Mouse (Mus musculus) R1 (cell line): Measurements from ENCODE around the gene Uhrf1bp1.
"Not testable (repeated sequence)": the region's sequence is repeated elsewhere in the genome, so short reads cannot be mapped to it uniquely, and the experiment has no call there.

ENCODE experiments used
- DNase-seq: peaks from one replicate; pipeline ENCODE4 v3.0.0-alpha.2; 2018; ENCODE audit warnings: low read depth, low spot score

Uhrf1bp1 gene

DNA sequence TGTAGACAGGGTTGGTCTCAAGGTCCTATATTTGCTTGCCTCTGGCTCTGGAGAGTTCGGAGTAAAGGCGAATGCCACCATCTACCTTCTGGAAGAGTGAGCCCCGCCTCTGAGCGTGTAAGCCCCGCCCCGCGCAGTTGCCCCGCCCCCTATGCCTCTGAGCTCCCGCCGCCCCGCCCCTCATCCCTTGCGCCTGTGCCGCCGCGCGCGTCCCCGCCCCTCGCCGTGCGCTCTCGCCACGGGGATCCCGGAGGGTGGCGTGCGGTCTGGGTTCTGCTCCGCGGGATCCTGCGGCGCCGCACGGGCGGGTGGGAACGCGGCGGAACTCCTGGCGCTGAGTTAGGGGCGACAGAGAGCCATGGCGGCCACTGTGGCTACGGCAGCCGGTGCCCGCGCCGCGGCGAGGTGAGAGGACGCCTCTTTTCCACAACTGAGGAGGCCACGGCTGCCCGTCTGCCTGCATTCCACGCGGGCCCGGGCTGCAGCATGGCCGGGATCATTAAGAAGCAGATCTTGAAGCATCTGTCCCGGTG is at the start of gene Uhrf1bp1:
Uhrf1bp1 (plus strand) TSS at position 177 of the 533 bp plus-strand sequence.
- DNase-seq = peak; percentile 82

DNA sequence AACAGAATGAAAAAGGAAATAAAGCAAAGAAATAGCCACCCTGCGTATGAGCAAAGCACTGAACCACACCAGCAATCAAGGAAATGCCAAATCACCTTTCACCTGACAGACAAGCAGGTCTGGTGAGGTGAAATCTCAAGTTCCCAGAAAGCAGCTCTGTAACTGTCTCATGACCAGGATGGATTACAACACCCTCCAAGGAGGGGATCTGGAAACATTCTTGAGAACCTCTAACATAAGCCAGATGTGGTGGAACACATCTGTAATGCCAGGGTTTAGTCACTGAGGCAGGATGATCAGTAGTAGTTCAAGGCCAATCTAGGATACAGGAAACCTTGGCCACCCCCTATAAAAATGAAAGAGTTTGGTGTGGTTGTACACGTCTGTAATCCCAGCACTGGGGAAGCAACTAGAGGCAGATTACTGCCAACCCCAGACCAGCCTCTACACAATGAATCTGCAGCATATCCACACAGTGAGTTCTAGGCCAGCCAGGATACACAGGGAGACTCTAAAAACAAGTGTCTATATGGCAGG is 48.6 kb upstream of the Uhrf1bp1 start:
- DNase-seq = no peak

DNA sequence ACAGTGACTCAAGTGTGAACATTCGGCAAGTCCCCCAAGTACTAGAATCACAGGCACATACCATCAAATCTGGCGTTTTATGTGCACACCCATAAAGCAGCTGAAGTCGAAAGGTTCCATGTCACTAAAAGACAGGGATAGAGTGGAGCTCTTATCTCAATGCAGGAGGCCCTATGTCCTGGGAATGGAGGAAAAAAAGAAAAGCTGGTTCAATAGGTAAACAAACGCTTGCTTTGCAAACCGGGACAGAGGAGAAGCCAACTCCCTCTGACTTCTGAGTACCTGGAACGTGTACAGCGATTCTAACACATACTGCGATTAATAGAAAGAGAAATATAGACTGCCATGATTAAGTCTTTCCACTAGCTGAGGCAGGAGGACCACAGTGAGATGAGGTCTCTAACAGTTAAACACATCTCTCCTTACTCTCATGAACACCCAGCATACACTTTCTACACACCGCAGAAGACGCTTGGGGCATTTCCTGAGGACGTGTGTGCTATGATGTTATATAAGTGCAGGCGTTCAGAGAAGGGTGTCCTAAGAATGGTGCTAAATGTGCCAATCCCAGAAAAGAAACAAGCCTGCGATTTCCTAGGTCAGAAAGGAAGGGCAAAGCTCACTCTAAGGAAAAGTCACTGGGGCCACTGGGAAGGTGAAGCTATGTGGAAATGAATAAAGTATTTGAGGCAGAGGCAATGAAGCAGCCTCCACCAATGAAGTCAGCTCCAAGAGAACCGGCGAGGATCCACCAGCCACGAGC is 45.5 kb upstream of the Uhrf1bp1 start:
- no peak for DNase-seq

DNA sequence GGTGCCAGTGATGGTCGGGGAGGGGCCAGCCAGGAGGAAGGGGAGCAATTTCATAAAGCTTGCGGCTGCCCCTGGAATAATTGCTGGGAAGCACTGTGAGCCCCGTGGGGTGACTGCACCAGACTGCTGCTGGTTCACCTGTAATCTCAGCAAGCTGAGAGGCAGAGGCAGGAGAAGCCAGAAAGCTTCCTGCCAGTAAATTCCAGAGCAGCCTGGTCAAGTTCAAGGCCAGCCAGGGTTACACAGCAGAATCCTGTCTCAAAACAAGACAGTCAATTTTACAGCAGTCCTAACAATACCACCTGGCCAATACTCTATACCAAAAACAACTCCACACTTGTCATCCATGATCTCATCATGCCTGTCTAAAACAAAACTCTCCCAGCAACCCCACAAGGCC is 44.3 kb upstream of the Uhrf1bp1 start:
- no peak for DNase-seq

DNA sequence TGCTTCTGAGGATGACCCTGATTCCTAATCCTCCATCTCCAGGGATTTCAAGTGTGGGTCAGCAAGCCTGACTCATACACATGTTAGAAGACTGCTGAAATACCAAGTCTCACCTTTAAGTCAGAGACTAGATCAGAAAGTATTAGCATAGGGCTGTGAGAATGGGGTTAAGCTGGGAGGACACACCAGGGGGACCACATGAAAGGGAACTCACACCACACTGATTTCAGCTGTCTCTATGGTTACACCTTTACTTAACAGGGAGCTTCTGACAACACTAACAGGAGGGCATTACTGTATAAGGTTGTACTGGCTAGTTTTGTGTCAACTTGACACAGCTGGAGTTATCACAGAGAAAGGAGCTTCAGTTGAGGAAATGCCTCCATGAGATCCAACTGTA is 41.6 kb upstream of the Uhrf1bp1 start:
- DNase-seq = peak; percentile 25

DNA sequence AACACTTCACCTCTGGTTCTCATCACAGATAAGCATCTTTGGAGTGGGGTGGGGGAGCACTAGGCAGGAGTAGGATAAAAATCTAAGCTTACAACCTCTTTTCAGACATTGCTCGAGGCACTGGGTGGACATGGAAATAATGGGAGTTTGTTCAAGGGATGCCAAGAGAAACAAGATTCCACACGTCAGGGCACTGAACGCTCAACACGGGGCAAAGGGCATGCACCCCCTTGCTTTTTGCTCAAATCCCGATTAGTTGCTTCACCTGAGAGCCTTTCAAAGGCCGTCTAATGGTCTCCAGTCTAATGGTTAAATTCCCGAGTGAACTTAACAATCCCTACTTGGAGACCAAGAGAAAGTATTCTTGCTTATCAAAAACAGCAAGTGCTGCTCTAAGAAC is 37.2 kb upstream of the Uhrf1bp1 start:
- DNase-seq = no peak

DNA sequence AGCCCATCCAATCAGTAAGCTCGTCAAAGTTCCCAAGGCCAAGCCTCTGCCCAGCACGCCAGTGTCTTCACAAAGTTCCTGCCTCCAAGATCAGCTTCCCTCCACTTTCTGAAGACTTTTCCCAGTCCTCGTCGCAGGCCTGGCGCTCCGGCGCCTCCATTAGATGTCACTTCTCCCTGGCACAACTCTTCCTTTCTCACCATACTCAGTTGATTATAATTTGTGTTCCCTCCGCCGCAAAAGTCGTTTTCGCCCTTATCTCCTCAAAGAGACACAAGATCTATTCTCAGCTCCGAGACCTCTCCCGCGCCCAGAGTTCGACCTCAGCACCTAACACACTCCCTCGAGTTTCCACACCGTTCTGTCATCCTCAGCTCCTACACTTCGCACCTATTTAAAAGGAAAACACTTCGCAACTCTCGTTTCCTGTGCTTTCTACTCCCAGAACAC is 36.7 kb upstream of the Uhrf1bp1 start:
- DNase-seq = peak; percentile 57

DNA sequence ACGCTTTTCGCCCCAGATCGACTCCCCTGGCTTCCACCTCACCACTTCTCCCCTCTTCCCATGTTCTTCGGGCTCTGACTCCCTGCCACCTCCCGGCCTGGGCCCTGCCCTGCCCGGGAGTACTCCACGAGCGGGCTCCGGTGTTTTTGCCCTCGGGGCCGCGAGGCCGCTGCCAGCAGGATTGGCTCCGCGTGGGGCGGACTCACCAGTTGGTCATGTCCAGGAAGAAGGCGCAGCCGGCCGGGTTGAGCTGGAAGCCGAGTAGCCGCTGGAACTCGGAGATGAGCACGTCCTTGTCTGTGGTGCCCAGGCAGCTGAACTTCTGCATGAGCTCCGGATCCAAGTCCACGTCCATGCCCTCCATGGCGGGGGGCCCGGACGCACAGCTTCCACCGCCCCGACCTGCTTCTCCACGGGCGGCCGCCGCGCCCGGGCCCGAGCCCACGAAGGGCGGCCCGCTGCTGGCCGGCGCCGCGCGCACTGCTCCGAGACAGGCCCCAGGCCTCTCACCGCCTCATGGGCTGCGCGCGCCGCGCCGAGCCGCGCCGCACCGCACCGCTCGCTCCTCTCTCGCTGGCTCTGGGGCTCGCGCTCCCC is 36.2 kb upstream of the Uhrf1bp1 start:
- peak; percentile 43 for DNase-seq

DNA sequence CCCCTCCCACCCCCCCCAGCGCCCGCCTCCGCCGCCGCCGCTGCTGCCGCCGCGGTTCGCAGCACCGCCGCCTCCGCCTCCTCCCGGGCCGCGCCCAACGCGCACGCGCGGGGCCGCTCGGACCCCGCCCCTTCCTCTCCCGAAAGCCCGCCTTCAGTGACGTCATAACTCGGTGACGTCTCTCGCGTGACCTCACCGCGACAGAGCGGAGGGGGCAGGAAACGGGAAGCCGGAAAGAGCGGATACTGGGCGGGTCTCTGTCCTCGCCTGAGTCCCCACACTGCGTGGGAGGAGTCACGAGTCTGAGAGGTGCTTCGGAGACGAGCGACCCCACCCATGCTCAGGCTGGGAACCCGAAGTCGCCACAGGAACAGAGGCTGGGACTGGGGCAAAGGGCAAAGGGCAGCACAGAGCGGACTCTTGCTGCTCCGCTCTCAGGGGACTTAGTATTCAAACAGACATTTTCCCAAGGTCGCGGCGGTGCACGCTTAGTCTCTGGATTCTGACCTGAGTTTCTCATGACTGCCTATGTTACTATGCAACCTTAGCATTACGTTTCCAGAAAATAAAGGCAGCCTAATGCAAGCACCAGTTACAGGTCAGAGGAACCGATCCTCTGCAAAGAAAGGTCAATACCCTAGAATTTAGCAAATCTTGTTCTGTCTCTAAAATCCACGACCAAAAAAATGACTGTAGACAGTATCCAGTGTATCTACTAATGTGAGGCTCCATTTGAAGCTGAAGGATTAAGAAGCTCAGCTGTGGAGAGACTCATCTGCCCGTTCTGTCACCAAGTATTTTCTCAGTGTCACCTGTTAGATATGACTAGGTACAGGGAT is 35.5 kb upstream of the Uhrf1bp1 start, which contains the start of gene D17Wsu92e:
D17Wsu92e (minus strand) TSS at position 81 of the 839 bp plus-strand sequence.
- DNase-seq = peak; percentile 99

DNA sequence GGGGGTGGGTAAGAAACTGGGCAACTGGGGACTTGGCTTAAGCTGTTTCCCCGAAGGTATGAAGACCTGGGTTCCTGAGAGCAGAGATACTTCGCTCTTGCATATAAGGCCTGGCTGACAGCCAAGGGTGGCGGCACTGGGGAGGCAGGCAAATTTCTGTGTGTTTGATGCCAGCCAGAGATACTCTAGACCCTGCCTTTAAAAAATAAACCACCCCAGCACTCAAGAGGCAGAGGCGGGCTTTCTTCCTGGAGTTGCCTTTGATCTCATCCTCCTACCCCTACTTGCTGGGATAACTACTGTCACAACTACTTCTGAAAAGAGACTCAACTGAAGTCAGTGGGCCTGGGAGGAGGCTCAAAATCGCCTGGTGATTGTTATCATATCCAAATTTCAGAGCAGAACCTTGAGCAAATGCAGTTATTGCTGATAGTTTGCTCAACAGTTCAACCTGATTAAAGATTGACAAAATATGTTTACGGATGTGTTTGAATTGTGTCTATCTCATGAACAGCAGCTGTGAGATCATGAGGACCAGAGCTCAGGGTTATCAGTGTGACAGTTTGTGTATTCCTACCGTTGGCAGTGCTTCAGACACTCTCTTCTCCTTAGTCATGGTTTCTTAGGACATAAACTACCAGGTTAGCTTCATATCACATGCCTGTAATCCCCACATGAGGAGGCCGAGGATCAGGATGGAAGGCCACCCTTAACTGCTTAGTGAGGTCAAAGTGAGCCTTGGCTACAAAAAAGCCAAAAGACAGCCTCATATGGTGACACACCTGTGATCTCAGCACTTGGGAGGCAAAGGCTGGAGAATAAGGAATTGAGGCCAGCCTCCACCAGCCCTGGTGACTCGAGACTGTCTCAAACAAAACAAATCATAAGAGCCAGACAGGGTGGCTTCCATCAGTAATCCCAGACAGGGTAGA is 34.6 kb upstream of the Uhrf1bp1 start:
- no peak for DNase-seq

DNA sequence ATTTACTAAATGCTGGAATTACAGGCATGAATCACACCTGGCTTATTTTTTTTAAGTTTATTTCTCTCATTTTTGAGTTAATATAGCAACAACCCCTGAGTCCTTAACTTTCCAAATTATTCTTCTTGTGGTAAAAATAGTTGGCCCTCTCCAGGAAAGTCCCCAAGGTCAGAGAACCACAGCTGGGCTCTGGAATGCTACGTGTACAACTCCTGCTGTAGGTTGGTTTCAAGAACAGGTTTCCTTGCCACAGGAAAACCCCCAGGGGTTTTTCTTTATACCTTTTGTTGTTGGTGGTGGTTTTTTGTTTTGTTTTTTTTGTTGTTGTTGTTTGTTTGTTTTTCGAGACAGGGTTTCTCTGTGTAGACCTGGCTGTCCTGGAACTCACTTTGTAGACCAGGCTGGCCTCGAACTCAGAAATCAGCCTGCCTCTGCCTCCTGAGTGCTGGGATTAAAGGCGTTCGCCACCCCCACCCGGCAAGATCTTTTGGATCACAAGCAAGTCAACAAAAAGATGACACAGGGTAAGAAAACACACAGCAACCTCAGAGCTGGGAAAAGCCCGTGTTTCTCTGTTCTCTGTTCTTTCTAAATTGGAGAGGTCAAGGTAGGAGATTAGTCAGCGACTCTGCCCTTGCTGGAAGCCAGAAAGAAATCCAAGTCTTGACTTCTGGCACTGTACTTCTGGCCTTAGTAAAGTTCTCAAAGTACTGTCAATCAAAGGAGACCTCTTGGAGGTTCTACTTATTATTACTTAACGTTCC is 32.9 kb upstream of the Uhrf1bp1 start:
- DNase-seq = no peak

DNA sequence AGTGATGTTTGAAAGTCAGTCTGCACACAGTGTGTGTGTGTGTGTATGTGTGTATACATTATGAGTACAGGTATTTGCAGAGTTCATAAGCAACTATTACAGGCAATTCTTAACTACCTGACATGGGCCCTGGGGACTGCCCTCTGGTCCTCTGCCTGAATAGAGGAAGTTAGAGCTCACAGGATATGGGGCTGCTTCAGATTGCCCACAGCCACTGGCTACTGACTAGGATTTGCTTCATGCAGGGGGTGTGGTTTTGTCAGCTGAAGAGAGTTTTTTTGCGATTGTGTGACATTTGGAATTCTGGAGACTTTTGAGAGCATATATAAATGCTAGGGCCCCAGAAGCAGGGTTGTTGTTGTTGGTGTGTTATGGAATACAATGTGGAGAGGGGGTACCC is 31.3 kb upstream of the Uhrf1bp1 start:
- DNase-seq = no peak

DNA sequence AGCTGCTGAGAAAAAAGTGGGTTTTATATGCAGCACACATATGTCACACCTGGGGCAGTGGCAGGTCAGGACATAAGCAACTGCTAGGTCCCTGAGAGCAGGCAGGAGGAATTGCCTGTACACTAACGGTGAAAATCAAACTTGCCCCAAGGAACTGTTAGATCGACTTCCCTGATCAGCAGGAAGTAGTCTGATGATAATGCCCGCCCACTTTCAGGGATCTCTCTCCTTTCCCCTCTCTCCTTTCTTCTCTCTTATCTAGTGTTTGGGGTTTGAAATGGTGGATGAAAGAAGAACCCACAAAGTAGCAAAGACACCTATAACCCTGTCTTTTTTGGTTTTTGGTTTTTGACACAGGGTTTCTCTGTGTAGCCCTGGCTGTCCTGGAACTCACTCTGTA is 30.7 kb upstream of the Uhrf1bp1 start:
- peak; percentile 39 for DNase-seq

DNA sequence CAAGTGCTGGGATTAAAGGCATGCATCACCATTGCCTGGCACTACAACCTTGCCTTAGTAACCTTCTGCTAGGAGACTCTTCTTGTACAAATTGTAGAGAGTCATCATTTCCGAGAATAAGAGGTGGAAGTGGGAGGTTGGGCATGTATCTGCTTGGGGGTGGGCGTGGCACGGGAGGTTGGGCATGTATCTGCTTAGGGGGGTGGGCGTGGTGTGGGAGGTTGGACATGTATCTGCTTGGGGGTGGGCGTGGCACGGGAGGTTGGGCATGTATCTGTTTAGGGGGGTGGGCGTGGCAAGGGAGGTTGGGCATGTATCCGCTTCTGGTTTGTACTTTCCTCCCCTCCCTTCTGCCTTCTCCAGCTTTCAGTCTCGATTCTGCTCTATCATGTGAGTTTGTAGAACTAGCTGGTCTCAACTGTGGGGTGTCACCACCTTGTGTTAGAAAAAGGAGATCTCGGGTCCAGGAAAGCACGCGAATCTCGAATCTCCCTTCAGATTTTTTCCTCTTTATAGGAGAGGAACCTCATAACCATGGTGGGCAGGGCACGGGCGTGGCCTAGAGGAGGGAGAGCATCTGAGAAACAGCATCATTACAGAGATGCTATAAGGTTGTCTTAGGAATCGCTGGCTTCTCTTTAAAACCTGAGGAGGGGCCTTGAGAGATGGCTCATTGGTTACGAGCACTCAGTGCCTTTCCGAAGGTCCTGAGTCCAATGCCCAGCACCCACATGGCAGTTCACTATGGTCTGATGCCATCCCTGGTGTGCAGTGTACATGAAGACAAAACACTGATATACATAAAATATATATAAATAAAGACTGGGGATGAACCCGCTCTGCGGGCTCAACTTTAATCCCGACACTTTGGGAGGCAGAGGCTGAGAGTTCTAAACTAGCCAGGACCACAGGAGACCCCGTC is 30.0 kb upstream of the Uhrf1bp1 start:
- peak; percentile 89 for DNase-seq

DNA sequence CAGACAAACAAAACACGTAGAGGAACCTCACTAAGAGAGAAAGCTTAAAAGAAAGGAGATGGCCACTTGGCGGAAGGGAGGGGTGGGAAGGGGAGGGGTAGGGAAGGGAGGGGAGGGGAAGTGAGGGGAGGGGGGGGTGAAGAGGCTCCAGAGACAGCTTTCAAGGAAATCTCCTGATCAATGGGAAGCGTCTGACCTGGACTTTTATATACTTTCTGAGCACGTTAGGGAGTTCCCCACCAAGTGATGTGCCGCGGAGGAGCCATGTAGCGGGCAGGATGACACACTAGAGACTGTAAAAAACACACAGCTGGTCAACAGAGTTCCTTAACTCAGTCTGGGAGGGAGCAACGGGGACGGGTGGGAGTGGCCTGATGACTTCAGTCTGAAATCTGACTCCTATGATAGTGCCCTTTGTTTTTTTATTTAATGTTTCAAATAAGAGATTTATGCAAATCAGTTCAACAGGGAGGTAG is 29.3 kb upstream of the Uhrf1bp1 start:
- DNase-seq = peak; percentile 77

DNA sequence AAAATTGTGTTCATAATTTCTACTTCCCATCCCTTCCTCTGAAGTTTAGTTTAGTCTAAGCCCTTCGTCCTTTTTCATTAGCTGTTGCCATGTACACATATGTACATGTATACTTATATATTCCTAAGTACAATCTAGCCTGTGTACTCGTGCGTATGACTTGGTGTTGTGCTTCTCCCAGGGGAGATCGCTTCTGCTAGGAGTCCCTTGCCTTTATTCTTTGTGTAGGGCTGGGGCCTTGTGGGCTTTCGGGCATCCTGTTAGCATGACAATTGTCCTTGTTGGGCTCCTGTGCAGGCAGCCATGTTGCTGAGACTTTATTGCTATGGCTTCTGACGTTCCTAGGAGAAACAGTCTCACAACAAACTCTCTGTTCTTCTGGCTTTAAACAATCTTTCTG is 28.7 kb upstream of the Uhrf1bp1 start:
- DNase-seq = peak; percentile 21

DNA sequence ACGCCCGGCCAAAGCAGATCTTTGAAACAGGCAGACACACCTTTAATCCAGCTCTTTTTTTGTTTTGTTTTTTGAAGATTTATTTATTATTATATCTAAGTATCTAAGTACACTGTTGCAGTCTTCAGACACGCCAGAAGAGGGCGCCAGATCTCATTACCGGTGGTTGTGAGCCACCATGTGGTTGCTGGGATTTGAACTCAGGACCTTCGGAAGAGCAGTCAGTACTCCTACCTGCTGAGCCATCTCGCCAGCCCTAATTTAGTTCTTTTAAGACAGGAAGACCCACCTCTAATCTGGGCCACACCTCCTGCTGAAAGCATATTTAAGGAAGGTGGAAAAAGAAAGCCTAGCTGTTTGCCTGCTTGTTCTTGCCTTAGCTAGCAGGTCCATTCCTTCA is 25.8 kb upstream of the Uhrf1bp1 start:
- DNase-seq = peak; percentile 58

DNA sequence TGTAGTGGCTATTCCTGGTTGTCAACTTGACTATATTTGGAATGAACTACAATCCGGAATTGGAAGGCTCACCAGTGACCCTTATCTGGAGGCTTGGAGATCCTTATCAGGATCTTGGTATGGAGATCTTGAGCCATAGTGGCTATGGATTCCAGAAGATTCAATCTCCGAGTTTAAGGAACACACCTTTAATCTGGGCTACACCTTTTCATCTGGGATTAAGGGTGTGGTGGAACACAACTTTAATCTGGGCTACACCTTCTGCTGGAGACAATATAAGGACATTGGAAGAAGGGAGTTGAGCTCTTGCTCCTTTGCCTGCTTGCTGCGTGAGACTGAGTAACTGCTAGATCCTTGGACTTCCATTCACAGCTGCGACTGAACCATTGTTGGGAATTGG is 18.4 kb upstream of the Uhrf1bp1 start, which contains the start of gene Snrpc:
Snrpc (plus strand) TSS at position 301 of the 400 bp plus-strand sequence.
- not testable (repeated sequence) for DNase-seq
